ENCODE assay signal across 19 mouse cellular contexts in genomic region chr17:85620086-85620481, GRCm38 (mm10). TPM values are rescaled to one million over a fixed set of nuclear protein-coding genes. Genes with fewer than 3 reads are reported as not detected.
A peak's percentile ranks its signal among the peaks of the same experiment; 100 is the strongest.
DNase-seq lines count a peak whose midpoint lies in the region; ATAC-seq lines count a peak whose summit lies in the region.
"Had no signal": no experiment of that assay in that cellular context is flagged by ENCODE, and none has a peak within 500 bp of the region (broad histone marks: within the 10 kb centered on the region; RNA-seq: fewer than 3 reads in every experiment).

No protein-coding gene starts in this region.

- H3K36me3 ChIP-seq in hindbrain, embryonic 11.5 days (ENCODE audit: control insufficient read depth, insufficient read depth, low read length): no peaks in the 10 kb centered on the region
- no peaks in the 10 kb centered on the region for H3K36me3 ChIP-seq in hindbrain, embryonic 12.5 days
- H3K36me3 ChIP-seq in forebrain, embryonic 10.5 days (replicated peaks): peaks cover 7% of the 10 kb centered on the region; the same call in 1 of the 2 replicates
- H3K36me3 ChIP-seq in midbrain, embryonic 11.5 days (ENCODE audit: control insufficient read depth, insufficient read depth, low read length): no peaks in the 10 kb centered on the region
- H3K36me3 ChIP-seq: G1E; limb, embryonic 15.5 days had no signal

- no peak overlapping the region for H3K4me2 ChIP-seq in hindbrain, embryonic 11.5 days (replicated peaks; ENCODE audit: low read depth, low read length)
- no peak overlapping the region for H3K4me2 ChIP-seq in hindbrain, embryonic 12.5 days (replicated peaks)
- peak overlapping the region; percentile 51; the same call in 1 of the 2 replicates for H3K4me2 ChIP-seq in midbrain, embryonic 11.5 days

- no peak overlapping the region for H3K4me3 ChIP-seq in hindbrain, embryonic 11.5 days (ENCODE audit: low read depth, low read length)
- no peak overlapping the region for H3K4me3 ChIP-seq in hindbrain, embryonic 12.5 days
- peak overlapping the region; percentile 76 for H3K4me3 ChIP-seq in forebrain, embryonic 10.5 days
- H3K4me3 ChIP-seq in midbrain, embryonic 11.5 days (ENCODE audit: low read depth, low read length): peak overlapping the region; percentile 37; the same call in 1 of the 2 replicates

- H3K27ac ChIP-seq in hindbrain, embryonic 11.5 days (ENCODE audit: low read depth, low read length): no peak overlapping the region
- H3K27ac ChIP-seq in hindbrain, embryonic 12.5 days: no peak overlapping the region
- peak overlapping the region; percentile 95 for H3K27ac ChIP-seq in forebrain, embryonic 10.5 days
- no peak overlapping the region for H3K27ac ChIP-seq in midbrain, embryonic 11.5 days (ENCODE audit: low read depth, low read length)
- H3K27ac ChIP-seq: limb, embryonic 15.5 days had no signal

- no peak overlapping the region for H3K9ac ChIP-seq in hindbrain, embryonic 11.5 days (ENCODE audit: low read depth, low read length)
- H3K9ac ChIP-seq in hindbrain, embryonic 12.5 days: no peak overlapping the region
- no peak overlapping the region for H3K9ac ChIP-seq in midbrain, embryonic 11.5 days (ENCODE audit: low read length)
- H3K9ac ChIP-seq: limb, embryonic 15.5 days had no signal

- no peaks in the 10 kb centered on the region for H3K9me3 ChIP-seq in hindbrain, embryonic 11.5 days (ENCODE audit: control insufficient read depth, low read length)
- no peaks in the 10 kb centered on the region for H3K9me3 ChIP-seq in hindbrain, embryonic 12.5 days (replicated peaks)
- no peaks in the 10 kb centered on the region for H3K9me3 ChIP-seq in forebrain, embryonic 10.5 days
- H3K9me3 ChIP-seq in midbrain, embryonic 11.5 days (ENCODE audit: control insufficient read depth, low read length): no peaks in the 10 kb centered on the region
- H3K9me3 ChIP-seq: limb, embryonic 15.5 days had no signal

- DNase-seq in hindbrain, embryonic 11.5 days (ENCODE audit: low spot score): peak; percentile 54
- peak; percentile 56 for DNase-seq in forebrain, embryonic 10.5 days (ENCODE audit: extremely low spot score, low spot score)
- DNase-seq in midbrain, embryonic 11.5 days (ENCODE audit: low spot score, missing footprints): no peak
- no peak for DNase-seq in cerebellum, postnatal 4 days (ENCODE audit: low spot score in 2 of 2)
- DNase-seq in adrenal gland, adult 18-20 months (ENCODE audit: low spot score in 2 of 2): no peak
- DNase-seq in layer of hippocampus, postnatal 36 days: no peak
- DNase-seq: B cell, adult 2 months; cerebellum, postnatal 25 days; gastrocnemius, postnatal 14 days; heart, postnatal 4 days; kidney, adult 11 months; lung, adult 2 months; thymus, postnatal 36 days had no signal

- H3K4me1 ChIP-seq in hindbrain, embryonic 11.5 days (replicated peaks; ENCODE audit: control insufficient read depth, insufficient read depth, low read length): peaks cover 4% of the 10 kb centered on the region; the same call in 1 of the 2 replicates
- peaks cover 24% of the 10 kb centered on the region for H3K4me1 ChIP-seq in hindbrain, embryonic 12.5 days
- peaks cover 98% of the 10 kb centered on the region for H3K4me1 ChIP-seq in forebrain, embryonic 10.5 days
- peaks cover 25% of the 10 kb centered on the region for H3K4me1 ChIP-seq in midbrain, embryonic 11.5 days (ENCODE audit: control insufficient read depth, insufficient read depth, low read length)

- no peak for ATAC-seq in hindbrain, embryonic 11.5 days (ENCODE audit: low FRiP score)
- no peak for ATAC-seq in hindbrain, embryonic 12.5 days (ENCODE audit: low FRiP score)
- ATAC-seq in midbrain, embryonic 11.5 days (ENCODE audit: low FRiP score): no peak

- WGBS in hindbrain, embryonic 11.5 days: under 1% methylated on average over 6 of the region's 6 CpGs
- under 1% methylated on average over 6 of the region's 6 CpGs for WGBS in hindbrain, embryonic 12.5 days
- 0% methylated on average over 6 of the region's 6 CpGs for WGBS in forebrain, embryonic 10.5 days
- 4% methylated on average over 6 of the region's 6 CpGs for WGBS in midbrain, embryonic 11.5 days

- H3K27me3 ChIP-seq in hindbrain, embryonic 11.5 days (ENCODE audit: control insufficient read depth, insufficient read depth, low read length): peaks cover 89% of the 10 kb centered on the region
- peaks cover 92% of the 10 kb centered on the region for H3K27me3 ChIP-seq in hindbrain, embryonic 12.5 days
- peaks cover 100% of the 10 kb centered on the region for H3K27me3 ChIP-seq in forebrain, embryonic 10.5 days (ENCODE audit: poor library complexity, severe bottlenecking)
- H3K27me3 ChIP-seq in midbrain, embryonic 11.5 days (ENCODE audit: control insufficient read depth, insufficient read depth, low read length): peaks cover 93% of the 10 kb centered on the region

RNA-seq across cellular contexts. Expression of gene Six3, which starts 6.7 kb away (rescaled TPM):
- 0.09 and 0.18 TPM in 2 replicates for polyA plus RNA-seq in hindbrain, embryonic 11.5 days (2014; fragmentation: Nextera tagmentation; extraction: Ambion mirVana)
- 0.45 and 0.68 TPM in 2 replicates for polyA plus RNA-seq in hindbrain, embryonic 12.5 days (2016; fragmentation: Nextera tagmentation; extraction: Ambion mirVana)
- 13.1 and 15.5 TPM in 2 replicates for polyA plus RNA-seq in forebrain, embryonic 10.5 days (2016; fragmentation: Nextera tagmentation; extraction: Ambion mirVana)
- 6.7 and 10.7 TPM in 2 replicates for polyA plus RNA-seq in midbrain, embryonic 11.5 days (2014; fragmentation: Nextera tagmentation; extraction: Ambion mirVana)
- not detected for total RNA-seq in adrenal gland, adult 18-20 months (2021)
- total RNA-seq in layer of hippocampus, postnatal 36 days (2021): under 1 TPM; 0.12 to 0.25 TPM
- total RNA-seq: gastrocnemius, postnatal 14 days; heart, postnatal 4 days had no signal
- polyA plus RNA-seq: G1E; heart, embryonic 11.5 days; large intestine, adult 2 months; limb, embryonic 15.5 days; lung, adult 2 months; stomach, embryonic 14.5 days had no signal

Comparison
In these comparisons a context has a peak if more than half of its experiments do, and no peak if none do; other contexts are left out.
1. DNase-seq: peak in hindbrain, embryonic 11.5 days (single experiment) and forebrain, embryonic 10.5 days (single experiment); none in midbrain, embryonic 11.5 days (single experiment), cerebellum, postnatal 4 days (0 of 2), adrenal gland, adult 18-20 months (0 of 2) and layer of hippocampus, postnatal 36 days (0 of 2).
2. H3K4me3 ChIP-seq: peak in forebrain, embryonic 10.5 days (single experiment) and midbrain, embryonic 11.5 days (single experiment); none in hindbrain, embryonic 11.5 days (single experiment) and hindbrain, embryonic 12.5 days (single experiment).